Mouse (Mus musculus): Measurements from ENCODE around the gene Uhrf1bp1l. TPM values are rescaled to one million over a fixed set of nuclear protein-coding genes. Genes with fewer than 3 reads are reported as not detected.

The Uhrf1bp1l gene
- polyA plus RNA-seq, 1 experiment from 2014 or later: 35.9 TPM

- Histone ChIP-seq H3K9ac (replicated peaks; ENCODE audit: low read length) (no peak overlapping the region), H3K4me1 (ENCODE audit: insufficient read depth, low read length) (no peaks in the 10 kb centered on the region), H3K36me3 (ENCODE audit: insufficient read depth, low read length) (peaks cover 29% of the 10 kb centered on the region), H3K4me3 (ENCODE audit: low read length) (no peak overlapping the region), H3K4me2 (replicated peaks; ENCODE audit: low read depth, low read length) (no peak overlapping the region), H3K27me3 (ENCODE audit: insufficient read depth, low read length) (no peaks in the 10 kb centered on the region), H3K27ac (ENCODE audit: low read length) (no peak overlapping the region), H3K9me3 (ENCODE audit: low read length) (no peaks in the 10 kb centered on the region)
- 77% methylated on average over 14 of the region's 14 CpGs for WGBS
- no peak for ATAC-seq (ENCODE audit: low FRiP score, low TSS enrichment)
Observed at GRCm38 (mm10) chr10:89722247-89723195, 22.3 kb upstream of the Uhrf1bp1l start.

- 0 out of 2 replicates have a peak, but pooled peaks cover 4% of the 10 kb centered on the region for H3K36me3 ChIP-seq (ENCODE audit: insufficient read depth, low read length)
- H3K4me1 ChIP-seq (ENCODE audit: insufficient read depth, low read length): peaks cover 9% of the 10 kb centered on the region
- no peak overlapping the region for H3K27ac ChIP-seq (ENCODE audit: low read length)
- H3K4me3 ChIP-seq (ENCODE audit: low read length): no peak overlapping the region
- no peaks in the 10 kb centered on the region; the same call in 1 of the 2 replicates for H3K27me3 ChIP-seq (ENCODE audit: insufficient read depth, low read length)
- H3K9ac ChIP-seq (replicated peaks; ENCODE audit: low read length): no peak overlapping the region
- H3K9me3 ChIP-seq (ENCODE audit: low read length): no peaks in the 10 kb centered on the region
- no peak overlapping the region for H3K4me2 ChIP-seq (replicated peaks; ENCODE audit: low read depth, low read length)
- no peak for ATAC-seq (ENCODE audit: low FRiP score, low TSS enrichment)
- 86% methylated on average over 6 of the region's 6 CpGs for WGBS
Observed at GRCm38 (mm10) chr10:89730386-89730785, 14.4 kb upstream of the Uhrf1bp1l start.

- Histone ChIP-seq H3K9ac (replicated peaks; ENCODE audit: low read length) (peak overlapping the region; percentile 58), H3K36me3 (ENCODE audit: insufficient read depth, low read length) (no peaks in the 10 kb centered on the region), H3K27me3 (ENCODE audit: insufficient read depth, low read length) (no peaks in the 10 kb centered on the region; the same call in 1 of the 2 replicates), H3K4me2 (replicated peaks; ENCODE audit: low read depth, low read length) (peak overlapping the region; percentile 85), H3K4me1 (ENCODE audit: insufficient read depth, low read length) (peaks cover 9% of the 10 kb centered on the region), H3K4me3 (ENCODE audit: low read length) (peak overlapping the region; percentile 77), H3K9me3 (ENCODE audit: low read length) (no peaks in the 10 kb centered on the region), H3K27ac (ENCODE audit: low read length) (no peak overlapping the region)
- WGBS: 17% methylated on average over 5 of the region's 5 CpGs
- ATAC-seq (ENCODE audit: low FRiP score, low TSS enrichment): no peak
Observed at GRCm38 (mm10) chr10:89731341-89731740, 13.4 kb upstream of the Uhrf1bp1l start.

GRCm38 (mm10) chr10:89732001-89732794 is 12.6 kb upstream of the Uhrf1bp1l start, which contains the start of gene Actr6:
Gene Actr6, minus strand, starts transcription at chr10:89732295.
- H3K4me1 ChIP-seq (ENCODE audit: insufficient read depth, low read length): peaks cover 9% of the 10 kb centered on the region
- H3K9me3 ChIP-seq (ENCODE audit: low read length): no peaks in the 10 kb centered on the region
- WGBS: under 1% methylated on average over 49 of the region's 49 CpGs
- peak; percentile 99 for ATAC-seq (ENCODE audit: low FRiP score, low TSS enrichment)
- H3K36me3 ChIP-seq (ENCODE audit: insufficient read depth, low read length): no peaks in the 10 kb centered on the region
- peak within 1 kb of the TSS; percentile 58 for H3K9ac ChIP-seq (replicated peaks; ENCODE audit: low read length)
- H3K4me3 ChIP-seq (ENCODE audit: low read length): peak within 1 kb of the TSS; percentile 77
- peak within 1 kb of the TSS; percentile 31; the same call in 1 of the 2 replicates for H3K27ac ChIP-seq (ENCODE audit: low read length)
- no peaks in the 10 kb centered on the region; the same call in 1 of the 2 replicates for H3K27me3 ChIP-seq (ENCODE audit: insufficient read depth, low read length)
- H3K4me2 ChIP-seq (replicated peaks; ENCODE audit: low read depth, low read length): peak within 1 kb of the TSS; percentile 85

GRCm38 (mm10) chr10:89737092-89737491 is 7.7 kb upstream of the Uhrf1bp1l start:
- Histone ChIP-seq H3K9me3 (ENCODE audit: low read length) (no peaks in the 10 kb centered on the region), H3K36me3 (ENCODE audit: insufficient read depth, low read length) (no peaks in the 10 kb centered on the region), H3K27me3 (ENCODE audit: insufficient read depth, low read length) (no peaks in the 10 kb centered on the region; the same call in 1 of the 2 replicates), H3K27ac (ENCODE audit: low read length) (no peak overlapping the region), H3K4me2 (replicated peaks; ENCODE audit: low read depth, low read length) (no peak overlapping the region), H3K9ac (replicated peaks; ENCODE audit: low read length) (no peak overlapping the region), H3K4me3 (ENCODE audit: low read length) (no peak overlapping the region), H3K4me1 (ENCODE audit: insufficient read depth, low read length) (peaks cover 5% of the 10 kb centered on the region; the same call in 1 of the 2 replicates)
- no peak for ATAC-seq (ENCODE audit: low FRiP score, low TSS enrichment)
- 37% methylated on average over 5 of the region's 5 CpGs for WGBS

GRCm38 (mm10) chr10:89737887-89738286 is 6.9 kb upstream of the Uhrf1bp1l start:
- no peaks in the 10 kb centered on the region; the same call in 1 of the 2 replicates for H3K27me3 ChIP-seq (ENCODE audit: insufficient read depth, low read length)
- no peak overlapping the region for H3K27ac ChIP-seq (ENCODE audit: low read length)
- no peak overlapping the region for H3K4me2 ChIP-seq (replicated peaks; ENCODE audit: low read depth, low read length)
- no peaks in the 10 kb centered on the region for H3K9me3 ChIP-seq (ENCODE audit: low read length)
- H3K9ac ChIP-seq (replicated peaks; ENCODE audit: low read length): no peak overlapping the region
- 75% methylated on average over 3 of the region's 3 CpGs for WGBS
- H3K36me3 ChIP-seq (ENCODE audit: insufficient read depth, low read length): no peaks in the 10 kb centered on the region
- peaks cover under 1% of the 10 kb centered on the region; the same call in 1 of the 2 replicates for H3K4me1 ChIP-seq (ENCODE audit: insufficient read depth, low read length)
- ATAC-seq (ENCODE audit: low FRiP score, low TSS enrichment): no peak
- no peak overlapping the region for H3K4me3 ChIP-seq (ENCODE audit: low read length)

- 90% methylated on average over 9 of the region's 9 CpGs for WGBS
- no peaks in the 10 kb centered on the region for H3K4me1 ChIP-seq (ENCODE audit: insufficient read depth, low read length)
- H3K4me2 ChIP-seq (replicated peaks; ENCODE audit: low read depth, low read length): no peak overlapping the region
Observed at GRCm38 (mm10) chr10:89738395-89738794, 6.4 kb upstream of the Uhrf1bp1l start.

GRCm38 (mm10) chr10:89739703-89740102 is 5.1 kb upstream of the Uhrf1bp1l start:
- Histone ChIP-seq H3K4me3 (ENCODE audit: low read length) (no peak overlapping the region), H3K27me3 (ENCODE audit: insufficient read depth, low read length) (no peaks in the 10 kb centered on the region; the same call in 1 of the 2 replicates), H3K36me3 (ENCODE audit: insufficient read depth, low read length) (no peaks in the 10 kb centered on the region), H3K4me2 (replicated peaks; ENCODE audit: low read depth, low read length) (no peak overlapping the region), H3K27ac (ENCODE audit: low read length) (no peak overlapping the region), H3K9ac (replicated peaks; ENCODE audit: low read length) (no peak overlapping the region), H3K9me3 (ENCODE audit: low read length) (no peaks in the 10 kb centered on the region), H3K4me1 (ENCODE audit: insufficient read depth, low read length) (no peaks in the 10 kb centered on the region)
- ATAC-seq (ENCODE audit: low FRiP score, low TSS enrichment): no peak
- whole genome bisulfite sequencing: 52% methylated on average over 7 of the region's 7 CpGs

More at GRCm38 (mm10) chr10:89738395-89738794, 6.4 kb upstream of the Uhrf1bp1l start:
- no peak for ATAC-seq (ENCODE audit: low FRiP score, low TSS enrichment)
- H3K27me3 ChIP-seq (ENCODE audit: insufficient read depth, low read length): no peaks in the 10 kb centered on the region; the same call in 1 of the 2 replicates
- H3K9ac ChIP-seq (replicated peaks; ENCODE audit: low read length): no peak overlapping the region
- no peak overlapping the region for H3K27ac ChIP-seq (ENCODE audit: low read length)
- no peaks in the 10 kb centered on the region for H3K9me3 ChIP-seq (ENCODE audit: low read length)
- no peak overlapping the region for H3K4me3 ChIP-seq (ENCODE audit: low read length)
- H3K36me3 ChIP-seq (ENCODE audit: insufficient read depth, low read length): no peaks in the 10 kb centered on the region

GRCm38 (mm10) chr10:89740995-89741394 is 3.8 kb upstream of the Uhrf1bp1l start:
- WGBS: 77% methylated on average over 6 of the region's 6 CpGs
- H3K9me3 ChIP-seq (ENCODE audit: low read length): no peaks in the 10 kb centered on the region
- H3K4me3 ChIP-seq (ENCODE audit: low read length): no peak overlapping the region
- no peak for ATAC-seq (ENCODE audit: low FRiP score, low TSS enrichment)
- H3K27ac ChIP-seq (ENCODE audit: low read length): no peak overlapping the region
- H3K4me1 ChIP-seq (ENCODE audit: insufficient read depth, low read length): no peaks in the 10 kb centered on the region
- H3K36me3 ChIP-seq (ENCODE audit: insufficient read depth, low read length): no peaks in the 10 kb centered on the region
- no peak overlapping the region for H3K4me2 ChIP-seq (replicated peaks; ENCODE audit: low read depth, low read length)
- H3K27me3 ChIP-seq (ENCODE audit: insufficient read depth, low read length): no peaks in the 10 kb centered on the region; the same call in 1 of the 2 replicates
- no peak overlapping the region for H3K9ac ChIP-seq (replicated peaks; ENCODE audit: low read length)
